Mouse (Mus musculus) embryonic facial prominence, embryonic 12.5 days (tissue): ENCODE data around the gene Arl1. TPM values are rescaled to one million over a fixed set of nuclear protein-coding genes. Genes with fewer than 3 reads are reported as not detected.
A peak's percentile ranks its signal among the peaks of the same experiment; 100 is the strongest.
"Not testable (repeated sequence)": the region's sequence is repeated elsewhere in the genome, so short reads cannot be mapped to it uniquely, and the experiment has no call there.

Experiments
- ATAC-seq: fragments of 200-750 bp; cut with Nextera tagmentation; 2 replicates; pipeline ENCODE4 v1.8.0; 2017; ENCODE audit not compliant: insufficient number of reproducible peaks, insufficient read depth, low FRiP score, low TSS enrichment
- H3K27ac ChIP-seq: fragments of 300-500 bp; sonication (generic); 2 replicates; pipeline ENCODE4 v1.5.1; 2016; ENCODE audit warnings: mild to moderate bottlenecking
- H3K27me3 ChIP-seq: fragments of 300-500 bp; sonication (generic); 2 replicates; pipeline ENCODE4 v1.6.1; 2016; ENCODE audit warnings: mild to moderate bottlenecking, moderate library complexity
- H3K36me3 ChIP-seq: fragments of 300-500 bp; sonication (generic); 2 replicates; pipeline ENCODE4 v1.6.1; 2016; ENCODE audit warnings: mild to moderate bottlenecking
- H3K4me1 ChIP-seq: fragments of 300-500 bp; sonication (generic); 2 replicates; pipeline ENCODE4 v1.6.1; 2016
- H3K4me2 ChIP-seq: fragments of 300-500 bp; sonication (generic); replicated peaks from 2 replicates; pipeline ENCODE4 v1.6.1; 2016; ENCODE audit warnings: mild to moderate bottlenecking, moderate library complexity
- H3K4me3 ChIP-seq: fragments of 300-500 bp; sonication (generic); 2 replicates; pipeline ENCODE4 v1.5.1; 2016; ENCODE audit warnings: mild to moderate bottlenecking
- H3K9ac ChIP-seq: fragments of 300-500 bp; sonication (generic); 2 replicates; pipeline ENCODE4 v1.6.1; 2016; ENCODE audit warnings: mild to moderate bottlenecking, moderate library complexity
- H3K9me3 ChIP-seq: fragments of 300-500 bp; sonication (generic); 2 replicates; pipeline ENCODE4 v1.6.1; 2016; ENCODE audit warnings: mild to moderate bottlenecking, moderate library complexity
- WGBS: fragments of 180-500 bp; shearing (Covaris S2); methylation state at CpG from one replicate; pipeline ENCODE4 v1.1.7; 2016; 5-methylcytosine and 5-hydroxymethylcytosine counted together
- polyA plus RNA-seq: library from polyadenylated mRNA; unstranded; fragments of >200 nt; fragmentation: Nextera tagmentation; extraction: Ambion mirVana; gene quantifications from 2 replicates; pipeline ENCODE4 v1.2.1, GENCODE M21; 2016

Gene Arl1
- polyA plus RNA-seq, 1 experiment from 2014 or later = 187 TPM

DNA sequence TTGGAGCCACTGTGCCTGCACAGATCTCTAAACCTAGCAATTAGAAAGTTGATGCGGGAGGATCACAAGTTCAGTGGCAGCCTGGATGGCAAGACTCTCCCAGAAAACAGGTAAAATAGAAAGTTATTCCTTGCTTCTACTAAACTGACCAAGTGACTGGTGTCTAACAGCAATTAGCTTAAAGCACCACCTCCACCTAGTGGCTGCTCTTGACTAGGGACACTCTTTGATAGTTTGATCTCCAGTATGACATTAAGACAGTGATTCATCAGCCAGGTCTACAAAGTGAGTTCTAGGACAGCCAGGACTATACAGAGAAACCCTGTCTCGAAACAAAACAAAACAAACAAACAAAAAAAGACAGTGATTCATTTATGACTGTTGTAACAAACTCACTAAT is 5.3 kb upstream of the Arl1 start:
- no peak overlapping the region for H3K4me2 ChIP-seq
- H3K27ac ChIP-seq = no peak overlapping the region
- H3K36me3 ChIP-seq = no peaks in the 10 kb centered on the region
- 51% methylated on average over 2 of the region's 2 CpGs for WGBS
- no peaks in the 10 kb centered on the region for H3K27me3 ChIP-seq
- H3K4me1 ChIP-seq = no peaks in the 10 kb centered on the region
- ATAC-seq = no peak
- no peak overlapping the region for H3K9ac ChIP-seq
- H3K4me3 ChIP-seq = no peak overlapping the region
- H3K9me3 ChIP-seq = no peaks in the 10 kb centered on the region

DNA sequence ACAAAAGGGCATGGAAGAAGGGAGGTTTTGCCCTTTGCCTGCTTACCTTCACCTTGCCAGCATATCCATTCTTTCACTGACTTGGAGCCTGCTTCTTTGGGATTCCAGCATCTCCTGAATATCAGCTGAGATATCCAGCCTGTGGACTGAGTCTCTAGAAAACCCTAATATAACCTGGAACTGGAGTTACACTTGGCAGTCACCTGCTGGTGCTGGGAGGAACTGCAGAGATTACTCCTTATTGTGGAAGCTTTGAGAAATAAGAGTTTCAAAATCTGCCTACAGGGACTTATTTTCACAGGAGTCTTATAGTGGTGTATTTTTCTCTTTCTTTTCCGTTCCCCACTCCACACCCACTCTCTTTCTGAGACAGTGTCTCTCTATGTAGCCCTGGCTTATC is 3.5 kb upstream of the Arl1 start:
- H3K4me1 ChIP-seq = peaks cover 3% of the 10 kb centered on the region
- H3K27ac ChIP-seq = no peak overlapping the region
- no peak overlapping the region for H3K9ac ChIP-seq
- H3K4me3 ChIP-seq = no peak overlapping the region
- H3K36me3 ChIP-seq = no peaks in the 10 kb centered on the region
- H3K4me2 ChIP-seq = no peak overlapping the region
- WGBS = 68% methylated on average over 1 of the region's 1 CpGs
- no peaks in the 10 kb centered on the region for H3K27me3 ChIP-seq
- no peaks in the 10 kb centered on the region for H3K9me3 ChIP-seq
- no peak for ATAC-seq

DNA sequence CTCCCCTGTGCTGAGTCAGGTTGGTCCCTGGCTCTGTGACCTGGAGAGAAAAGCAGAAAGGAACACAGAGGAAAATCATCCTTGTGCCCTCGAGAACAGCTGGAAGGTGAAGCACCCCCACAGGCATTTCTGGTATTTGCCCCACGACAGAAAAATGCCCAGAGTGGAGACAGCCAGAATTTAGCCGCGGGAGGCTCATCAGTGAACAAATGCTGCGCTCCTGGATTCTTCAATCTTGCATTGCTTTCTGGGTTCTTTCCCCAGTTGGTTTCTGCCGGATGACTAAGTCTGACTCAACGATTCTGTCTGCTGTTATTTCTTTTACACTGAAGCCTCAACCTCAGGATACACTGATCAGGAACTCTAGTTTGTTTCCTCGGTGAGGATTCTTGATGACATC is 2.5 kb upstream of the Arl1 start:
- ATAC-seq = no peak
- H3K36me3 ChIP-seq = no peaks in the 10 kb centered on the region
- H3K4me3 ChIP-seq = no peak overlapping the region
- no peak overlapping the region for H3K4me2 ChIP-seq
- no peak overlapping the region for H3K27ac ChIP-seq
- peaks cover 7% of the 10 kb centered on the region for H3K4me1 ChIP-seq
- WGBS = 70% methylated on average over 8 of the region's 8 CpGs
- H3K9ac ChIP-seq = no peak overlapping the region
- H3K27me3 ChIP-seq = no peaks in the 10 kb centered on the region
- H3K9me3 ChIP-seq = no peaks in the 10 kb centered on the region

DNA sequence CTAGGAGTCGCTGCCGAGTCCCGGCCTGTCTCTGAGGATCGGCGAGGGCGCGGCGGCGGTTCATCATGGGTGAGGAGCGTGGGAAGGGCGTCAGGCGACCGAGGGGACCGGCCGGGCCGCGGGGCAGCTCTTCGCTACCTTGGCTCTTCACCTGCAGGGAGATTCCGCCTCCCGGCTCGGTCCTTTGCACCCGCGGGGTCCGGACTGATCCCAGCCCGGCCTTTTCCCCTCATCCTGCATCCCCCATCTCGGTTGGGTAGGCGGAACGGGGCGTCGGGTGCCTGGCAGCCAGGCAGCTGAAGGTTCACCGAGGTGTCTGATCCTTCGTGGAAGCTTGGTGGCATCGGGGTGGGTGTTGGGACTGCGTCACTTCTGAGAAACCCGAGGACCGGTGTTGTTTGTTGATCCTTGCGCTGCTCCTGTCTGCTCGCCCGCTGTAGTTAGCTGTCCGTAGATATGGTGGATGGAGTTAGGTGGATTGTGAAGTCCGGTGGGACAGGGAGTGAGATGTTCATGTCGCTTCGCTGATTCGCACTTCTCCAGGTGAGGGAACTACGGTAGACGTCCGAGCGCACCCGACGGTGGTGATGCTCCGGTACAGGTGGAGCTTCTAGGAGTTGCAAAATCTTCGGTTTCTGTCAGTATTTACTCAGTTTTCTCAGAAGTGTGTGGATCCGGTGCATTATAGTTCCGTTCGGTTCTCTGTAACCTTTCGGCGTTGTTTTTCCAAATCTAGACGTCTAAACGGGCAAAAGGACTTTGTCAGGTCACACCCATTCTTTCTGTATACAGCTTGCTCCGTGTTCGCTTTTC is 1.0 kb downstream of the Arl1 start:
- H3K27ac ChIP-seq = peak overlapping the region; percentile 73; the same call in 1 of the 2 replicates
- no peak; the same call in none of the 2 replicates for ATAC-seq
- H3K9me3 ChIP-seq = no peaks in the 10 kb centered on the region
- H3K36me3 ChIP-seq = peaks cover 6% of the 10 kb centered on the region
- peak overlapping the region; percentile 84 for H3K4me2 ChIP-seq
- peak overlapping the region; percentile 93 for H3K9ac ChIP-seq
- H3K4me1 ChIP-seq = peaks cover 7% of the 10 kb centered on the region
- WGBS = 1% methylated on average over 61 of the region's 61 CpGs
- H3K4me3 ChIP-seq = peak overlapping the region; percentile 95
- no peaks in the 10 kb centered on the region for H3K27me3 ChIP-seq

DNA sequence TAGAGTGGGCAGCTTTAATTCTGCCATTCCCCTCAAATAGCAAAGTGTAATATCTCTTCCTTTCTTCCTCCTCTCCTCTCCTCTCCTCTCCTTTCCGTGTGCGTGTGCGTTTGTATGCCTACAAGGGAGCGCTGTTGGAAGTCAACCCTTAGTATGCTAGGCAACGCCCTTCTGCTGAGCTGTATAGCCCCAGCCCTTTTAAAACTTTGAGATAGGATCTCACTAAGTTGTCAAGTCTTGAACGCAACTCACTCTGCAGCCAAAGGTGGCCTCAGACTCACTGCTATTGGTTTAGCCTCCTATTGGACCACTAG is 1.6 kb downstream of the Arl1 start:
- Histone ChIP-seq H3K36me3 (peaks cover 11% of the 10 kb centered on the region), H3K9ac (peak overlapping the region; percentile 93), H3K4me2 (peak overlapping the region; percentile 84), H3K27me3 (no peaks in the 10 kb centered on the region), H3K9me3 (no peaks in the 10 kb centered on the region), H3K27ac (no peak overlapping the region), H3K4me1 (peaks cover 7% of the 10 kb centered on the region), H3K4me3 (peak overlapping the region; percentile 95)
- WGBS = 19% methylated on average over 6 of the region's 6 CpGs
- ATAC-seq = no peak

DNA sequence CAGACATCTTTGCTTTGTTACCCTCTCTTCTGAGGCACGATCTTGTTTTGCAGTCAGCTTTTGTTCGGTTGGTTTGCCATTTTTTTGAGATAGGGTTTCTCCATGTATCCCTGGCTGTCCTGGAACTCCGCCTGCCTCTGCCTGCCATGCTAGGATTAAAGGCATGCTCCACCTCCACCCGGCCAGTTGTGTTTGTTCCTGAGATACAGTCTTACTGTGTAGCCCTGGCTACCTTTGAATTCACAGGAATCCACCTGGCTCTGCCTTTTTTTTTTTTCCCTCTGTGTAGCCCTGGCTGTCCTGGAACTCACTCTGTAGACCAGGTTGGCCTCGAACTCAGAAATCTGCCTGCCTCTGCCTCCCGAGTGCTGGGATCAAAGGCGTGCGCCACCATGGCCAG is 8.4 kb downstream of the Arl1 start:
- ATAC-seq, H3K9me3 ChIP-seq, H3K4me3 ChIP-seq, H3K27me3 ChIP-seq, H3K4me1 ChIP-seq, H3K9ac ChIP-seq, H3K4me2 ChIP-seq, H3K27ac ChIP-seq: not testable (repeated sequence)
- WGBS = 95% methylated on average over 8 of the region's 8 CpGs
- H3K36me3 ChIP-seq = peaks cover 42% of the 10 kb centered on the region

DNA sequence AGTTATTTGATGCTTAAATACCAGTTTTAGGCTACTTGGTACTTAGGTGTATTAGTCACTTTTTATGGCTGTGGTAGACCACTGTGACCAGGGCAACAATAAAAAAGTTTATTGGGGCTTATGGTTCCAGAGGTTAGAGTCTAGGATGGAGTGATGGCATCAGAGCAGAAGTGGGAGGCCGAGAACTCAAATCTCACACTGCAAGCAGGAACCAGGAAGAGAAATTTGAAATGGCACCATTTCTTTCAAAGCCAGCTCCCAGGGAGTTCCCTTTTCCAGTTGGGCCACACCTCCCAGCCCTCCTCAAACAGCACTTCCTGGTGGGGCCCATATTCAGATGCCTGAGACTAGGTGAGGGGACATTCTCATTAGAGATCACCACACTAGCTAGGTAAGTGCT is 9.2 kb downstream of the Arl1 start:
- no peaks in the 10 kb centered on the region for H3K4me1 ChIP-seq
- ATAC-seq = no peak
- no peak overlapping the region for H3K9ac ChIP-seq
- no peak overlapping the region for H3K4me3 ChIP-seq
- no peak overlapping the region for H3K27ac ChIP-seq
- 93% methylated on average over 1 of the region's 1 CpGs for WGBS
- no peaks in the 10 kb centered on the region for H3K9me3 ChIP-seq
- H3K36me3 ChIP-seq = peaks cover 49% of the 10 kb centered on the region
- no peaks in the 10 kb centered on the region for H3K27me3 ChIP-seq
- H3K4me2 ChIP-seq = no peak overlapping the region

DNA sequence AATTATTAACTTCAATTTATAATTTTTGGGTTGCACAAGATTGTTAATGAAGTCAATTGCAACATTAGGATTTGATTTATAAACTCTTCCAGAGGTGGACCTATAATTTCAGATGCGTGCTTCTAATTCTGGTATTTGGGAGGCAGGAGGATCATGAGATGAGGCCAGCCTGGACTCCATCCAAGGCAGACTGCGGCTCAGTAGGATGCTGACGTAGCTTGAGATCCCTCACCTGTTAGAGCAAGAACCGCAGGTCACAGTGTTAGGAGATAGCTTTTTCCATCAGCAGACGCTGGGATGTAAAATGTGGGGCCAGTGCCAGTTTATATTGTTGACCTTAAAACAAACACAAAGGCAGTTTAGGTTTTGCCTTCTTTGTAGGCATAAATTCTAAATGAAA is 10.1 kb downstream of the Arl1 start:
- Histone ChIP-seq H3K9ac (no peak overlapping the region), H3K9me3 (no peaks in the 10 kb centered on the region), H3K27ac (no peak overlapping the region), H3K4me2 (no peak overlapping the region), H3K4me1 (no peaks in the 10 kb centered on the region), H3K27me3 (no peaks in the 10 kb centered on the region), H3K4me3 (no peak overlapping the region), H3K36me3 (peaks cover 56% of the 10 kb centered on the region)
- 89% methylated on average over 5 of the region's 5 CpGs for WGBS
- ATAC-seq = no peak

GRCm38 (mm10) chr10:88741426-88741825 is 10.8 kb downstream of the Arl1 start:
- 86% methylated on average over 2 of the region's 2 CpGs for whole genome bisulfite sequencing
- no peaks in the 10 kb centered on the region for H3K4me1 ChIP-seq
- H3K27me3 ChIP-seq = no peaks in the 10 kb centered on the region
- no peak overlapping the region for H3K4me3 ChIP-seq
- no peak overlapping the region for H3K4me2 ChIP-seq
- no peak overlapping the region for H3K27ac ChIP-seq
- H3K9me3 ChIP-seq = no peaks in the 10 kb centered on the region
- no peak for ATAC-seq
- H3K36me3 ChIP-seq = peaks cover 52% of the 10 kb centered on the region
- H3K9ac ChIP-seq = no peak overlapping the region

- Histone ChIP-seq H3K4me2 (no peak overlapping the region), H3K27ac (no peak overlapping the region), H3K4me3 (no peak overlapping the region), H3K4me1 (no peaks in the 10 kb centered on the region), H3K27me3 (no peaks in the 10 kb centered on the region), H3K36me3 (peaks cover 77% of the 10 kb centered on the region), H3K9me3 (no peaks in the 10 kb centered on the region), H3K9ac (no peak overlapping the region)
- ATAC-seq = no peak
- WGBS = 96% methylated on average over 13 of the region's 13 CpGs
These were observed 31.0 kb downstream of the Arl1 start for GRCm38 (mm10) chr10:88761524-88762212.

- Histone ChIP-seq H3K27ac (no peak overlapping the region), H3K4me3 (no peak overlapping the region), H3K36me3 (peaks cover 80% of the 10 kb centered on the region), H3K4me2 (no peak overlapping the region), H3K27me3 (no peaks in the 10 kb centered on the region), H3K4me1 (no peaks in the 10 kb centered on the region), H3K9me3 (no peaks in the 10 kb centered on the region), H3K9ac (no peak overlapping the region)
- 89% methylated on average over 15 of the region's 15 CpGs for WGBS
- ATAC-seq = no peak
These were observed 34.9 kb downstream of the Arl1 start for GRCm38 (mm10) chr10:88765431-88766142.

- no peak for ATAC-seq
- H3K27me3 ChIP-seq = no peaks in the 10 kb centered on the region
- H3K4me2 ChIP-seq = no peak overlapping the region
- no peaks in the 10 kb centered on the region for H3K4me1 ChIP-seq
- H3K9ac ChIP-seq = no peak overlapping the region
- no peak overlapping the region for H3K27ac ChIP-seq
- no peak overlapping the region for H3K4me3 ChIP-seq
- WGBS = 92% methylated on average over 5 of the region's 5 CpGs
- H3K36me3 ChIP-seq = peaks cover 75% of the 10 kb centered on the region
- H3K9me3 ChIP-seq = no peaks in the 10 kb centered on the region
These were observed 38.3 kb downstream of the Arl1 start for GRCm38 (mm10) chr10:88768961-88769360.
